Mouse (Mus musculus) natural killer cell, adult 2 months (primary cell): ENCODE results near the gene Psen2.

Experiments
- DNase-seq, 2 experiments: peaks; one replicate each; pipeline ENCODE4 v3.0.0; 2022; ENCODE audit warnings: low spot score in 2 of 2

Gene Psen2

GRCm38 (mm10) chr1:180263364-180263997, at the start of gene Psen2:
Gene Psen2, minus strand, starts transcription at chr1:180263438.
- no peak for DNase-seq

GRCm38 (mm10) chr1:180312792-180313311, 49.6 kb upstream of the Psen2 start:
- DNase-seq, result no peak

- no peak for DNase-seq
These were observed 49.0 kb upstream of the Psen2 start for GRCm38 (mm10) chr1:180312286-180312685.

GRCm38 (mm10) chr1:180308897-180309296, 45.7 kb upstream of the Psen2 start:
- DNase-seq, result no peak

- no peak for DNase-seq
These were observed 44.4 kb upstream of the Psen2 start for GRCm38 (mm10) chr1:180307661-180308060.

GRCm38 (mm10) chr1:180306889-180307288, 43.7 kb upstream of the Psen2 start:
- DNase-seq, result no peak

- no peak for DNase-seq
These were observed 40.4 kb upstream of the Psen2 start for GRCm38 (mm10) chr1:180303600-180303999.

- DNase-seq, result no peak
These were observed 39.2 kb upstream of the Psen2 start for GRCm38 (mm10) chr1:180302253-180303120.

GRCm38 (mm10) chr1:180300997-180301396, 37.8 kb upstream of the Psen2 start:
- no peak for DNase-seq

GRCm38 (mm10) chr1:180300292-180300691, 37.1 kb upstream of the Psen2 start:
- peak in 1 of 2 experiments; percentile 19 for DNase-seq

GRCm38 (mm10) chr1:180299697-180300096, 36.5 kb upstream of the Psen2 start:
- no peak for DNase-seq

- DNase-seq, result peak in 1 of 2 experiments; percentile 36
These were observed 32.9 kb upstream of the Psen2 start for GRCm38 (mm10) chr1:180296088-180296487.

- no peak for DNase-seq
These were observed 27.1 kb upstream of the Psen2 start for GRCm38 (mm10) chr1:180290358-180290757.

GRCm38 (mm10) chr1:180289788-180290187, 26.6 kb upstream of the Psen2 start:
- DNase-seq, result no peak

- no peak for DNase-seq
These were observed 25.7 kb upstream of the Psen2 start for GRCm38 (mm10) chr1:180288872-180289468.

GRCm38 (mm10) chr1:180288227-180288626, 25.0 kb upstream of the Psen2 start:
- DNase-seq, result no peak

- DNase-seq, result no peak
These were observed 23.0 kb upstream of the Psen2 start for GRCm38 (mm10) chr1:180286081-180286831.

GRCm38 (mm10) chr1:180283813-180284768, 20.9 kb upstream of the Psen2 start:
- no peak for DNase-seq

- DNase-seq, result no peak
These were observed 19.3 kb upstream of the Psen2 start for GRCm38 (mm10) chr1:180282581-180282980.

GRCm38 (mm10) chr1:180279648-180280047, 16.4 kb upstream of the Psen2 start:
- DNase-seq, result peak; percentile 66 to 78
